Mouse (Mus musculus) stomach, embryonic 16.5 days (tissue): ENCODE data around the gene Hist1h3b. TPM values are rescaled to one million over a fixed set of nuclear protein-coding genes. Genes with fewer than 3 reads are reported as not detected.
A peak's percentile ranks its signal among the peaks of the same experiment; 100 is the strongest.
"Not testable (repeated sequence)": the region's sequence is repeated elsewhere in the genome, so short reads cannot be mapped to it uniquely, and the experiment has no call there.

Experiments
- ATAC-seq: fragments of 200-750 bp; cut with Nextera tagmentation; 2 replicates; pipeline ENCODE4 v1.8.0; 2017; ENCODE audit warnings: moderate number of reproducible peaks, moderate TSS enrichment; ENCODE audit not compliant: insufficient read depth, low FRiP score
- H3K27ac ChIP-seq: fragments of 300-500 bp; sonication (generic); 2 replicates; pipeline ENCODE4 v1.5.1; 2014; ENCODE audit warnings: low read length
- H3K27me3 ChIP-seq: fragments of 300-500 bp; sonication (generic); 2 replicates; pipeline ENCODE4 v1.6.1; 2014; ENCODE audit warnings: low read length, control low read depth, mixed read lengths; ENCODE audit not compliant: control insufficient read depth, insufficient read depth
- H3K36me3 ChIP-seq: fragments of 300-500 bp; sonication (generic); 2 replicates; pipeline ENCODE4 v1.6.1; 2014; ENCODE audit warnings: low read length; ENCODE audit not compliant: control insufficient read depth, insufficient read depth
- H3K4me1 ChIP-seq: fragments of 300-500 bp; sonication (generic); 2 replicates; pipeline ENCODE4 v1.6.1; 2014; ENCODE audit warnings: low read length, control low read depth, mixed read lengths; ENCODE audit not compliant: control insufficient read depth, insufficient read depth
- H3K4me2 ChIP-seq: fragments of 300-500 bp; sonication (generic); 2 replicates; pipeline ENCODE4 v1.6.1; 2014; ENCODE audit warnings: low read depth, low read length, mixed read lengths
- H3K4me3 ChIP-seq: fragments of 300-500 bp; sonication (generic); replicated peaks from 2 replicates; pipeline ENCODE4 v1.5.1; 2014; ENCODE audit warnings: mild to moderate bottlenecking, low read length
- H3K9ac ChIP-seq: fragments of 300-500 bp; sonication (generic); 2 replicates; pipeline ENCODE4 v1.6.1; 2014; ENCODE audit warnings: low read length
- H3K9me3 ChIP-seq: fragments of 300-500 bp; sonication (generic); replicated peaks from 2 replicates; pipeline ENCODE4 v1.6.1; 2016; ENCODE audit warnings: low read length, control low read depth; ENCODE audit not compliant: control insufficient read depth
- WGBS: fragments of 180-500 bp; shearing (Covaris S2); extraction: QIAGEN DNeasy Blood & Tissue Kit; methylation state at CpG from one replicate; pipeline ENCODE4 v1.1.7; 2014; 5-methylcytosine and 5-hydroxymethylcytosine counted together
- polyA plus RNA-seq: library from polyadenylated mRNA; unstranded; fragments of >200 nt; fragmentation: Nextera tagmentation; extraction: Ambion mirVana; gene quantifications from 2 replicates; pipeline ENCODE4 v1.2.1, GENCODE M21; 2015

The Hist1h3b gene
- polyA plus RNA-seq, 1 experiment from 2014 or later: 7.5 TPM

DNA sequence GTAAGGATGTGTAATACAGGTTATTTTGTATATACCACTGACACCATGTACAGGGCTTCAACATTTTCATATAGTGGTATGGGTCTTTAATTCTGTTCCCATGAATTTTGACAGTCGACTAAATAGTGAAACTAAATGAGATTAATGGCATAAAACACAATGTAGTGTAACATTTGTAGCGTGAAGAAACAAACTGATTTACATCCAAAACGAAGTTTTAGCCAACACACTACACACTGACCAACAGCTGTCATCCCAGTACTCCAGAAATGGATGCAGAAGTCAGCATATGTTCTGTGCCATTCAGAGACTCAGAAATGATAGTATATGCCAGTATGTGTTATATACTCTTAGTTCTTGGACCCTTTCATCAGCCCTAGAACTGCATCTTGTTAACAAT, 5.9 kb downstream of the Hist1h3b start:
- no peak for ATAC-seq
- 34% methylated on average over 3 of the region's 3 CpGs for WGBS

DNA sequence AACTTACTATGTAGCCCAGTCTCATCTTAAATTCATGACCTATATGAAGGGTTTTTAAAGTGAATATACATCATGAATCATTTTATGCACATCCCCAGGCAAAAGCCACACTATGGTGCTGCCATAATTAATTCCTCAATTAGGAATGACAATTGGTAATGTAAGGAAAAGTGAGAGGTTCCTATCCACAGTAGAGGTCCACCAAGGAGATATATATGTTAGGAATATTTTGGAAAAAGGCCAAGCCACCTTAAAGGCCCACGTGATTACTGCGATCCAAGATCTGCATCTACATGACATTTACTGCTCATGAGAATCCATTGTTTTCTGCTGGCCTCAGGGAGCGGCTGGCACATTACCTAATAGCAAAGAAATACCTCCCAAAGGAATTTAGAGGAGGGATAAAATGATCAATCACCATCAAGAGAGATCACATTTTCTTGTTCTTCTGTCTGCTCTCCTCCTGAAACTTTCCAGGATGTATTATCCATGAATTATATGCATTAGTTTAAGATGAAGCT, 7.2 kb downstream of the Hist1h3b start:
- ATAC-seq: no peak
- Histone ChIP-seq H3K9ac (no peak overlapping the region), H3K27me3 (no peaks in the 10 kb centered on the region), H3K4me1 (peaks cover 16% of the 10 kb centered on the region), H3K36me3 (no peaks in the 10 kb centered on the region), H3K4me3 (no peak overlapping the region), H3K4me2 (no peak overlapping the region), H3K27ac (no peak overlapping the region), H3K9me3 (no peaks in the 10 kb centered on the region)
- WGBS: 77% methylated on average over 3 of the region's 3 CpGs

More for the DNA sequence above, 5.9 kb downstream of the Hist1h3b start:
- H3K9ac ChIP-seq: no peak overlapping the region
- no peak overlapping the region for H3K4me3 ChIP-seq
- H3K27me3 ChIP-seq: no peaks in the 10 kb centered on the region
- H3K4me1 ChIP-seq: peaks cover 7% of the 10 kb centered on the region
- no peak overlapping the region for H3K4me2 ChIP-seq
- no peak overlapping the region for H3K27ac ChIP-seq
- H3K9me3 ChIP-seq: no peaks in the 10 kb centered on the region
- no peaks in the 10 kb centered on the region for H3K36me3 ChIP-seq

DNA sequence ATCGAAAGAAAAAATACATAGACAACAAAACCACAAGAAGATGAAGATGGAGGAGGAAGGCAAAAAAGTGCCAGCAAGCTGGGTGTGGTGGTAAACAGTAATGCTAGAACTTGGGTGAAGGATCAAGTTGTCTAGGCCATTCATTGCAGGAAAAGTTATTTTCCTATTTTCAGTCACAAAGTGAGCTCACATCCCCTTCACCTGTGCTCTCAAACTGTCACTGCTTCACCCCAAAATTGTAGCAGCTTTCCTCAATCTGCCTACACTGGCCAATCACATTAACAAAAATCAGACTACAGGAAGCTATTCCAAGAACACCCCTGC, 7.8 kb downstream of the Hist1h3b start:
- Histone ChIP-seq H3K4me2 (peak overlapping the region; percentile 75), H3K9me3 (no peaks in the 10 kb centered on the region), H3K9ac (peak overlapping the region; percentile 70; the same call in 1 of the 2 replicates), H3K27me3 (no peaks in the 10 kb centered on the region), H3K4me1 (peaks cover 18% of the 10 kb centered on the region), H3K27ac (peak overlapping the region; percentile 87), H3K36me3 (no peaks in the 10 kb centered on the region), H3K4me3 (peak overlapping the region; percentile 59)
- ATAC-seq: no peak
- WGBS: 68% methylated on average over 1 of the region's 1 CpGs

DNA sequence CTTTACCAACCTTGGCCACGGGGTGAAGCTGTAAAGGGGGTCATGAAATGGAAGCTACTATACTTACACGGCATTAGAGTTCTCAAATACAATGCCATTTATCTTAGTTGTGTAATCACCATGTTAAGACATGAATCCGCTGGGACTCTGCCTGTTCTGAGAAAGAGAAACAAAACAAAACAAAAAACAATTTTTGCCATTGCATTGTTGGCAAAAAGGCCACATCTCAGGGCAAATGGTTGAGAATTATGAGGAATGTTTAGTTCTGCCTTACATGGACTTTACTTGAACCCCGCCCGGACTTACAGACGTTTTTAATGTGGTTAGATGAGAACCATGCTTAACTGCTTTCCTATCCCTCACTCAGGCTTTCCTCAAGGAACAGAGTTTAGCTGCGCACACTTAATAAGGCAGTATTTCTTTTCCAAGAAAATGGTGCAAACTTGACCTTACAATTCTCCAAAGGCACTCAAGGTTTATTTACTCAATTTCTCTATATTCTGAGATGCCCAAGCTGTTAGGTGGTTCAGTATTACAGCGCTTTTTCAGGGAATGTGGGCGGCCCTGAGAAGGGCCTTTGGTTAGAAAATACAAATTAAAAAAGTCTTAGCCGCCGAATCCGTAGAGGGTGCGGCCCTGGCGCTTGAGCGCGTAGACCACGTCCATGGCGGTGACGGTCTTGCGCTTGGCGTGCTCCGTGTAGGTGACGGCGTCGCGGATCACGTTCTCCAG, 8.3 kb downstream of the Hist1h3b start:
- Histone ChIP-seq H3K4me1 (peaks cover 18% of the 10 kb centered on the region), H3K4me3 (peak overlapping the region; percentile 59), H3K27me3 (no peaks in the 10 kb centered on the region), H3K9me3 (no peaks in the 10 kb centered on the region), H3K9ac (peak overlapping the region; percentile 70), H3K27ac (peak overlapping the region; percentile 87), H3K4me2 (peak overlapping the region; percentile 75), H3K36me3 (no peaks in the 10 kb centered on the region)
- 2% methylated on average over 21 of the region's 27 CpGs for WGBS
- no peak for ATAC-seq

DNA sequence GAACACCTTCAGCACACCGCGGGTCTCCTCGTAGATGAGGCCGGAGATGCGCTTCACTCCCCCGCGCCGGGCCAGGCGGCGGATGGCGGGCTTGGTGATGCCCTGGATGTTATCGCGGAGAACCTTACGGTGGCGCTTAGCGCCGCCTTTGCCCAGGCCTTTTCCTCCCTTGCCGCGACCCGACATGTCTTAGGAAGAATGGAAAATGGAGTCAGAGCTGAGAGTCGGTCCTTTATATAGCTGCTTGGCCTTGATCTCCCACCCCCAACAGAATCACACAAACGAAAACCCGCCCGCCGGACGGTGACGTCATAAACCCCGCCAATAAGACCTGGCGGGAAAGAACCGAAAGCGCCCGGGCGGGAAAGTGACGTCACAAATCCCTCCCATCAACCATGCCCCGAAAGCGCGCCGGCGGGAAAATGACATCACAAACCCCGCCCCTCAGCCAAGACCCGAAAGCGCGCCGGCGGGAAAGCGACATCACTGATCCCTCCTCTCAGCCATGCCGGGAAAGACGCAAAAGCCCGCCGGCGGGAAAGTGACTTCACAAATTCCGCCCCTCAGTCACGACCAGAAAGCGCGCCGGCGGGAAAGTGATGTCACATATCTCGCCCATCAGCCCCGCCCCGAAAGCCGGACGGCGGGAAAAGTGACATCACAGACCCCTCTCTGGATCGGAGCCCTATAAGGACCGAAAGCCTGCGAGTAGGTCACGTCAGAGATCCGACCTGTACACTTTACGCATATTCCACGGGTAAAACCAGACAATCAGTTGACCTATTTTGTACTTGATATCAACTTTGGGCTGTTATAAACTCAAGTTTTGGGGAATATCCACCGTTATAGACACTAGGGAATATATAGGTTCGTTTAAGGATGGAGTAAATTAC, 9.2 kb downstream of the Hist1h3b start, which contains the start of gene Hist1h4a:
TSS of gene Hist1h4a (minus strand) at position 259 of the 893 bp plus-strand sequence.
- peak within 1 kb of the TSS; percentile 59 for H3K4me3 ChIP-seq
- no peaks in the 10 kb centered on the region for H3K36me3 ChIP-seq
- WGBS: under 1% methylated on average over 65 of the region's 72 CpGs
- peak within 1 kb of the TSS; percentile 70 for H3K9ac ChIP-seq
- peaks cover 18% of the 10 kb centered on the region for H3K4me1 ChIP-seq
- peak within 1 kb of the TSS; percentile 98 for H3K27ac ChIP-seq
- no peaks in the 10 kb centered on the region for H3K27me3 ChIP-seq
- peak; percentile 79 for ATAC-seq
- H3K9me3 ChIP-seq: no peaks in the 10 kb centered on the region
- peak within 1 kb of the TSS; percentile 75 for H3K4me2 ChIP-seq

DNA sequence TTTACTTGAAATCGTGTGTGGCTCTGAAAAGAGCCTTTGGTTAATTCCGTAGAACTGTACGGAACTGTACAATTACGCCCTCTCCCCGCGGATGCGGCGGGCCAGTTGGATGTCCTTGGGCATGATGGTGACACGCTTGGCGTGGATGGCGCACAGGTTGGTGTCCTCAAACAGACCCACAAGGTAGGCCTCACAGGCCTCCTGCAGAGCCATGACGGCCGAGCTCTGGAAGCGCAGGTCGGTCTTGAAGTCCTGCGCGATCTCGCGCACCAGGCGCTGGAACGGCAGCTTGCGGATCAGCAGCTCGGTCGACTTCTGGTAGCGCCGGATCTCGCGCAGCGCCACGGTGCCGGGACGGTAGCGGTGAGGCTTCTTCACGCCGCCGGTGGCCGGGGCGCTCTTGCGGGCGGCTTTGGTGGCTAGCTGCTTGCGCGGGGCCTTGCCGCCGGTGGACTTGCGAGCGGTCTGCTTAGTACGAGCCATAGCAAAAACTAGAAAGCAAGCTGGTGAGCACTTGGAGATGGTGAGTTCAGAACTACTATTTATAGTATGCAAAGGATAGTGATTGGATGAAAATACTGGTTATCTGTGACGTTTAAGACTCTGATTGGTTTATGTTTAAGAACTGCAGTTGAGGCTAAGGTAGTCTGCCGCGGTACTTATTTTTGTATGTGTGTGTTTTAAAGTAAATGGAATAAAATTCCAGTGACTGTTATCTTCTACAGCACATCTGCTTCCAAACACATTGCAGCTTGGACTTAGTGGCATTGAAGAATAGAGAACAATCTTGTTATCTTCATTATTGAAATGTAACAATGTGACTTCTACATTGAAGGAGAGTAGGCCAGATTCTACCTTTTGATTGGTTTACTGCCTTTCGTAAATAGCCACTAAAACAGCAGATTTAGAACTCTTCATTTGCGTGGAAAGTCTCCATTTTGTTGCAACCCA, 10.1 kb downstream of the Hist1h3b start, which contains the start of gene Hist1h3a:
TSS of gene Hist1h3a (minus strand) at position 516 of the 951 bp plus-strand sequence.
- not testable (repeated sequence) for H3K27me3 ChIP-seq, H3K9me3 ChIP-seq, H3K36me3 ChIP-seq
- ATAC-seq: peak; percentile 54
- Histone ChIP-seq H3K27ac (peak within 1 kb of the TSS; percentile 98), H3K4me2 (peak within 1 kb of the TSS; percentile 75), H3K9ac (peak within 1 kb of the TSS; percentile 80), H3K4me1 (peaks cover 17% of the 10 kb centered on the region), H3K4me3 (peak within 1 kb of the TSS; percentile 59)
- under 1% methylated on average over 32 of the region's 52 CpGs for WGBS

DNA sequence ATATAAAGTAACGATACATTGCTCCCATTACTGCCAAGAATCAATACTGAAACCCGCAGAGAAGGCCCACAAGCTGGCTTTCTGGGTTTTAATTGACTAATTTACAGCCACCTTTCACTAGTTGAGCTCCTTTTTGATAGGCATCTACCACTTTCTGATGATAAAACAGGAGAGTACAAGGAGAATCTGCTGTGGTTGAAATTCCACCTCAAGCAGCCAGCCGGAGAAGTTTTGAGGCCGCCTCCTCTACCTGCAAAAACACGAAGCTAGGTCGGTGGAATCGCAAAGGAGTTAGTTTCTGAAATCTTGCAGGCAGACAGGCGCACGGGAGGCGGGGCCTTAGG, 11.1 kb downstream of the Hist1h3b start:
- no peaks in the 10 kb centered on the region for H3K9me3 ChIP-seq
- ATAC-seq: no peak
- H3K4me2 ChIP-seq: peak overlapping the region; percentile 75
- peak overlapping the region; percentile 80 for H3K9ac ChIP-seq
- no peaks in the 10 kb centered on the region for H3K27me3 ChIP-seq
- peak overlapping the region; percentile 98 for H3K27ac ChIP-seq
- WGBS: under 1% methylated on average over 10 of the region's 10 CpGs
- H3K4me1 ChIP-seq: peaks cover 13% of the 10 kb centered on the region
- H3K36me3 ChIP-seq: no peaks in the 10 kb centered on the region
- H3K4me3 ChIP-seq: peak overlapping the region; percentile 59

DNA sequence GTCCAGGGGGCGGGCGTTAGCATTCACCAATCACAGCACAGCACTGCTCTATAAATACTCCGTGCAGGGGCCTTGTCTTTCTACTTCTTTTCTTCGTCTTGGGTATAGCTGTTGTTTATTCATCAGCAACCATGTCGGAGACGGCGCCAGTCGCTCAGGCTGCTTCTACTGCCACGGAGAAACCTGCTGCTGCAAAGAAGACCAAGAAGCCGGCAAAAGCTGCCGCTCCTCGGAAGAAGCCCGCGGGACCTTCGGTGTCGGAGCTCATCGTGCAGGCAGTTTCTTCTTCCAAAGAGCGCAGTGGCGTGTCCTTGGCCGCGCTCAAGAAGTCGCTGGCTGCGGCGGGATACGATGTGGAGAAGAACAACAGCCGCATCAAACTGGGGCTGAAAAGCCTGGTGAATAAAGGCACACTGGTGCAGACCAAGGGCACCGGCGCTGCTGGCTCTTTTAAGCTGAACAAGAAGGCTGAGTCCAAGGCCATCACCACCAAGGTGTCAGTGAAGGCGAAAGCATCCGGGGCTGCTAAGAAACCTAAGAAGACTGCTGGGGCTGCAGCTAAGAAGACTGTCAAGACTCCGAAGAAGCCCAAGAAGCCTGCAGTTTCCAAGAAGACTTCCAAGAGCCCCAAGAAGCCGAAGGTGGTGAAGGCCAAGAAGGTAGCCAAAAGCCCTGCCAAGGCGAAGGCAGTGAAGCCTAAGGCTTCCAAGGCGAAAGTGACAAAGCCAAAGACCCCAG, 11.7 kb downstream of the Hist1h3b start, which contains the start of gene Hist1h1a:
TSS of gene Hist1h1a (plus strand) at position 81 of the 738 bp plus-strand sequence.
- 3% methylated on average over 34 of the region's 34 CpGs for WGBS
- peak within 1 kb of the TSS; percentile 75 for H3K4me2 ChIP-seq
- H3K27ac ChIP-seq: peak within 1 kb of the TSS; percentile 98
- H3K9me3 ChIP-seq: no peaks in the 10 kb centered on the region
- H3K9ac ChIP-seq: peak within 1 kb of the TSS; percentile 80
- peak; percentile 78 for ATAC-seq
- H3K27me3 ChIP-seq: no peaks in the 10 kb centered on the region
- no peaks in the 10 kb centered on the region for H3K36me3 ChIP-seq
- peaks cover 13% of the 10 kb centered on the region for H3K4me1 ChIP-seq
- peak within 1 kb of the TSS; percentile 59 for H3K4me3 ChIP-seq
